Mouse (Mus musculus) liver, postnatal 0 days (tissue): ENCODE measurements around the gene Clstn1. TPM values are rescaled to one million over a fixed set of nuclear protein-coding genes. Genes with fewer than 3 reads are reported as not detected.

ENCODE experiments used
- ATAC-seq: fragments of 200-750 bp; cut with Nextera tagmentation; 2 replicates; pipeline ENCODE4 v1.8.0; 2017; ENCODE audit warnings: mild to moderate bottlenecking, moderate library complexity
- DNase-seq: peaks from one replicate; pipeline ENCODE4 v3.0.0-alpha.2; 2016
- H3K27ac ChIP-seq: fragments of 300-500 bp; sonication (generic); 2 replicates; pipeline ENCODE4 v1.5.1; 2014; ENCODE audit warnings: antibody characterized with exemption, moderate library complexity, mild to moderate bottlenecking, low read depth
- H3K27me3 ChIP-seq: fragments of 300-500 bp; sonication (generic); 2 replicates; pipeline ENCODE4 v1.6.1; 2014; ENCODE audit warnings: low read length, control low read depth, mixed read lengths; ENCODE audit not compliant: insufficient read depth
- H3K36me3 ChIP-seq: fragments of 300-500 bp; sonication (generic); replicated peaks from 2 replicates; pipeline ENCODE4 v1.6.1; 2014; ENCODE audit warnings: mild to moderate bottlenecking, control low read depth, low read length, moderate library complexity, mixed read lengths; ENCODE audit not compliant: insufficient read depth
- H3K4me1 ChIP-seq: fragments of 300-500 bp; sonication (generic); 2 replicates; pipeline ENCODE4 v1.6.1; 2014; ENCODE audit warnings: antibody characterized with exemption, mild to moderate bottlenecking, control low read depth; ENCODE audit not compliant: insufficient read depth
- H3K4me2 ChIP-seq: fragments of 300-500 bp; sonication (generic); 2 replicates; pipeline ENCODE4 v1.6.1; 2014; ENCODE audit warnings: low read depth, mild to moderate bottlenecking, low read length, moderate library complexity, mixed read lengths
- H3K4me3 ChIP-seq: fragments of 300-500 bp; sonication (generic); 2 replicates; pipeline ENCODE4 v1.5.1; 2014; ENCODE audit warnings: low read depth, low read length
- H3K9ac ChIP-seq: fragments of 300-500 bp; sonication (generic); replicated peaks from 2 replicates; pipeline ENCODE4 v1.6.1; 2014; ENCODE audit warnings: mild to moderate bottlenecking, moderate library complexity
- H3K9me3 ChIP-seq: fragments of 300-500 bp; sonication (generic); 2 replicates; pipeline ENCODE4 v1.6.1; 2016; ENCODE audit warnings: mild to moderate bottlenecking, control low read depth, low read length, mixed read lengths
- CTCF ChIP-seq: sonication (generic); IDR thresholded peaks from 2 replicates; pipeline ENCODE4 v1.5.1; 2016; ENCODE audit warnings: antibody characterized with exemption, low read depth
- EP300 ChIP-seq: IDR thresholded peaks from 2 replicates; pipeline ENCODE4 v1.6.1; 2016; ENCODE audit warnings: antibody characterized with exemption, low read depth, mild to moderate bottlenecking
- WGBS: fragments of 180-500 bp; shearing (Covaris S2); extraction: QIAGEN DNeasy Blood & Tissue Kit; methylation state at CpG from one replicate; pipeline ENCODE4 v1.1.7; 2014; ENCODE audit not compliant: insufficient replicate concordance; 5-methylcytosine and 5-hydroxymethylcytosine counted together
- polyA plus RNA-seq: library from polyadenylated mRNA; unstranded; fragments of >200 nt; fragmentation: Nextera tagmentation; extraction: Ambion mirVana; gene quantifications from 2 replicates; pipeline ENCODE4 v1.2.1, GENCODE M21; 2015

The Clstn1 gene
- polyA plus RNA-seq, 1 experiment from 2014 or later, result 2.1 TPM

DNA sequence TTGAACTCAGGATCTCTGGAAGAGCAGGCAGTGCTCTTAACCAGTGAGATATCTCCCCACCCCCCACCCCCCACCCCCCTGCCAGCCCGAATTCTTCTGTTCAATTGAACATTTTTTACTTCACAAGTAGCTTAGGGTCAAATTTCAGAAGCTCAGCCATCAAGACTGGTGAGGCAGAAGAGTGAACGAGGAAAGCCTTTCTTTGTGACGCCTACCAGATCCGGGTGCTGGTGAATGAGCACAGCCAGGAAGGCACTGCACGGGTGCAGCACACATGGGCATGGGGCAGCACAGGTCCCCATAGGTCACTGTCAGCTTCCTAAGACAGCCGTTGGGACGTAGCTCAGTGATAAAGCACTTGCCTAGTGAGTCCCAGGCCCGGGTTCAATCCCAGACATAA lies 33.7 kb downstream of the Clstn1 start:
- no peak overlapping the region for H3K27ac ChIP-seq
- TF ChIP-seq CTCF (no peak), EP300 (no peak)
- no peaks in the 10 kb centered on the region for H3K9me3 ChIP-seq
- no peaks in the 10 kb centered on the region for H3K27me3 ChIP-seq
- ATAC-seq (no peak), DNase-seq (no peak)
- no peaks in the 10 kb centered on the region for H3K4me1 ChIP-seq
- H3K4me2 ChIP-seq, result no peak overlapping the region
- H3K4me3 ChIP-seq, result no peak overlapping the region
- 75% methylated on average over 8 of the region's 8 CpGs for WGBS
- H3K9ac ChIP-seq, result no peak overlapping the region
- H3K36me3 ChIP-seq, result no peaks in the 10 kb centered on the region

DNA sequence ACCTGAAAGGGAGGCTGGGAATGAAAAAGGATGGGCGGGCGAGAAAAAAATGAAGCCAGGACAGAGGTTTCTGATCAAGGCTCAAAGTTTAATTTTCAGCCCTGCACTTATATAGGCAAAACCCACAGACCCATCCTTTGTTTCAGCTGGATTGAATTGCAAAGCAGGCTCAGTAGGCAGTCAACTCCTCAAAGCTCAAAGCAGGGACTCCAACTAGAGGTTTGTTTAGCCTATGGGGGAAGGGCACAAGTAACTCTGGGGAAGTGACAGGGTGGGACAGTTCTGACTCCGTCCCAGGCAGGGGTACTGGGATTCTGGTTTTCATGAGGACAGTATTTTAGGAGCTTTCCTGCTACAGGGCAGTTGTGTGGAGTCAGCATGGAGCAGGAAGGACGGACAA lies 35.0 kb downstream of the Clstn1 start:
- H3K27me3 ChIP-seq, result no peaks in the 10 kb centered on the region
- H3K4me1 ChIP-seq, result no peaks in the 10 kb centered on the region
- H3K9ac ChIP-seq, result no peak overlapping the region
- no peak overlapping the region for H3K4me3 ChIP-seq
- H3K27ac ChIP-seq, result no peak overlapping the region
- ATAC-seq (no peak), DNase-seq (no peak)
- no peak overlapping the region for H3K4me2 ChIP-seq
- no peaks in the 10 kb centered on the region for H3K36me3 ChIP-seq
- no peaks in the 10 kb centered on the region for H3K9me3 ChIP-seq
- TF ChIP-seq EP300, result no peak
- TF ChIP-seq CTCF, result no peak
- 66% methylated on average over 4 of the region's 4 CpGs for WGBS

DNA sequence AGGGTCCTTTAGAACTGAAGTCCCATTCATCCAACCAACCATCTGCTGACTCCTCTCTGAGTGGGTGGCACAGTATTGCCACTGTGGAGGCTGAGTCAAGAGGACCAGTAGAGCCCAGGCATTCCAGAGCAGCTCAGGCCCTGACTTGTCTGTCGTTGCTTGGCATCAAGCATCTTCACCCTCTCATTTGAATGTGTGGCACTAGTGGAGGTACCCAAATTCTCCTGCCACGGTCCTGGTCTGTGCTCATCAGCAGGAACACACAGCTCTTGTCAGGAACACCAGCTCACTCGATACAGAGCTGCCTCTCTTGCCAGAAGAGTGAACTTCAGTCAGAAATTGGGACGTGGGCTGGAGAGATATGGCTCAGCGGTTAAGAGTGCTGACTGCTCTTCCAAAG lies 37.4 kb downstream of the Clstn1 start:
- Histone ChIP-seq H3K4me1 (no peaks in the 10 kb centered on the region), H3K4me2 (no peak overlapping the region), H3K27me3 (no peaks in the 10 kb centered on the region), H3K9me3 (no peaks in the 10 kb centered on the region), H3K9ac (no peak overlapping the region), H3K36me3 (no peaks in the 10 kb centered on the region), H3K27ac (no peak overlapping the region), H3K4me3 (no peak overlapping the region)
- DNase-seq (no peak), ATAC-seq (no peak)
- WGBS, result 78% methylated on average over 5 of the region's 5 CpGs
- no peak for TF ChIP-seq EP300
- no peak for TF ChIP-seq CTCF

DNA sequence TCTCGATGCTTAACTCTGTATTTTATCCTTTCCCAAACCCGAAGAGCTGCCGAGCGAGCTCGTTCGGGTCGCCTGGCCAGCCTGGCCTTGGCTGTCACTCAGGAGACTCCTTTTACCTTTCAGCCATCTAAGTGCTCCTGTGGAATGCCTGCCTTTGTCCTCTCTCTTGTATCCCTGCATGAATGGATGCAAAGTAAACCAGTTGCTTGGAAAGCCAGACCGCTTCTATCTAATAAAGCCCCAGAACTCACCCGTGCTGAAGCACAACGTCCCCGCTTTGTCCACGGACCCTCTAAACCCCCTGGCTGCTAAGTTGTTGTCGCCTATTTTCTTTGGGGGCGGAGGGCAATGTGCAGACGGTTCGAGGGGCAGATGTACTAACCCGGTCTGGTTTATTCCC lies 40.5 kb downstream of the Clstn1 start:
- no peaks in the 10 kb centered on the region for H3K36me3 ChIP-seq
- no peak overlapping the region for H3K27ac ChIP-seq
- no peak for DNase-seq
- H3K4me1 ChIP-seq, result no peaks in the 10 kb centered on the region
- no peak overlapping the region for H3K4me3 ChIP-seq
- no peak overlapping the region for H3K9ac ChIP-seq
- H3K4me2 ChIP-seq, result no peak overlapping the region
- TF ChIP-seq EP300, result no peak
- no peak for TF ChIP-seq CTCF
- no peaks in the 10 kb centered on the region for H3K9me3 ChIP-seq
- no peak for ATAC-seq
- H3K27me3 ChIP-seq, result no peaks in the 10 kb centered on the region
- 86% methylated on average over 17 of the region's 17 CpGs for WGBS

DNA sequence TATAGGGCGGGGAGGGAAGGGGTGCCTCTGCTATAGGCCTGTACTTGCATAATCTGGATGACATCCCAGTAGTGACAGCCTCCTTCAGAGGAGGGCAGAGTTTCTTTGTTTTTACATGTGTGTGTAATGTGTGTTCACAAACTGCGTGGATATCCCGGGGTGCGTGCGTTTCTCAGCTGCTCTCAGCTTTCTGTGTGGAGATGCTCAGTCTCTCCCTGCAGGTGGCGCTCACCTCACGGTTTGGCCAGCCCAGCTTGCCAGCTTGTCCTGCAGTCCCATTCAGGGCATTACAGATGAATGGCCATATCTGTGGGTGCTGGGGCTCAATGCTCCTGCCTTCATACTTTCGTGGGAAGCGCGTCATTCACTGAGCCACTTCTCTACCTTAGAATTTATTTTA lies 42.1 kb downstream of the Clstn1 start:
- Histone ChIP-seq H3K4me2 (no peak overlapping the region), H3K4me3 (no peak overlapping the region), H3K27ac (no peak overlapping the region), H3K9ac (no peak overlapping the region), H3K9me3 (no peaks in the 10 kb centered on the region), H3K36me3 (no peaks in the 10 kb centered on the region), H3K4me1 (no peaks in the 10 kb centered on the region), H3K27me3 (no peaks in the 10 kb centered on the region)
- DNase-seq, result peak; percentile 75
- ATAC-seq, result no peak
- WGBS, result 65% methylated on average over 10 of the region's 10 CpGs
- TF ChIP-seq EP300, result no peak
- peak; percentile 86 for TF ChIP-seq CTCF

DNA sequence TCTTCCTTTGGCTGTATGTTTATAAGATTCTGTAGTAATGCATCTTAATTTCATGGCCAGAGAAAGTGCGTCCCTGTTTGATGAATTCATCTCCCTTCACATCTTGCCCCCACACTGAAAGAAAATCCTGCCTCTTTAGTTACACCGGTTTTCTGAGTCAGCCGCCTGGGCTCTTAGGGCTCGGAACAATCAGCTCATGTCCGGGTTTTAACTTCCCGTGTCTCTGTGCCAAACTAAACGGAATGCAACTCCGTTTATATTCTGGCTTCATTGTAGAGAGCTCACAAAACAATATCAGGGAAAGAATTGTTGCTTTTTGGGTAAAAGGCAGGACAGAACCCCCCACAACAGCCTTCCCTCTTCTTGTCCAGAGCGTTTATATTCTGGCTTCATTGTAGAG lies 42.5 kb downstream of the Clstn1 start:
- TF ChIP-seq CTCF (no peak), EP300 (no peak)
- H3K27ac ChIP-seq, result no peak overlapping the region
- H3K36me3 ChIP-seq, result no peaks in the 10 kb centered on the region
- no peaks in the 10 kb centered on the region for H3K4me1 ChIP-seq
- H3K4me2 ChIP-seq, result no peak overlapping the region
- WGBS, result 84% methylated on average over 9 of the region's 9 CpGs
- H3K9me3 ChIP-seq, result no peaks in the 10 kb centered on the region
- H3K9ac ChIP-seq, result no peak overlapping the region
- ATAC-seq (no peak), DNase-seq (no peak)
- no peak overlapping the region for H3K4me3 ChIP-seq
- no peaks in the 10 kb centered on the region for H3K27me3 ChIP-seq

DNA sequence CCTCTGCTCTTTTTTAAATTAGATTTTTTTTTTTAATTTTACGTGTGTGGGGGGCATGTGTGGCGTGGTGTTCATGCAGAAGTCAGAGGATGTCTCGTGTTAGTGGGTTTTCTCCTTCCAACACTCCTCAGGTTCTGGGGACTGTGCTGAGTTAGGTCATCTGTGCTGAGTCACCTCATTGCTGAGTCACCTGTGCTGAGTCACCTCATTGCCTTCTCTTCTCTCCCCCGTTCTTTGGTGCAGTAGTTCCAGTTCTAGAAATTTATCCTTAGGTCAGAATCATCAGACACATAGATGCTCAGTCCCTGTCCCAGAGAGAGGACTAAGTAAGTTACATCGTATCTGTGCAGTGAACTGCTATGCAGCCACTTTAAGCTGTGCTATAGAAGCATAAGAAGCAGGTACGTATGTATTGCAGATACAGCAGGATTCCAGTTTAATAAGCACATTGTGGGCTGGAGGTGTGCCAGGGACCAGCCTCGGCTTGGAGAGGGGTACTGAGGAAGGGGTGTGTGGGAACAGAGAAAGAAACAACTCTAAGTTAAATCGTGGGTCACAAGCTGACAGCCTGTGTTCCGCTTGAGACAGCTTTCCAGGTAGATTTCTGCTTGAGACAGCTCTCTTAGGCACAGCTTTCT lies 46.5 kb downstream of the Clstn1 start:
- Histone ChIP-seq H3K4me1 (no peaks in the 10 kb centered on the region; the same call in 1 of the 2 replicates), H3K4me3 (no peak overlapping the region), H3K27ac (peak overlapping the region; percentile 66), H3K9me3 (no peaks in the 10 kb centered on the region), H3K27me3 (no peaks in the 10 kb centered on the region), H3K4me2 (peak overlapping the region; percentile 35; the same call in 1 of the 2 replicates), H3K9ac (peak overlapping the region; percentile 26; the same call in 1 of the 2 replicates), H3K36me3 (0 out of 2 replicates have a peak, but pooled peaks cover 2% of the 10 kb centered on the region)
- ATAC-seq (peak; percentile 80), DNase-seq (peak; percentile 59)
- TF ChIP-seq EP300 (peak; percentile 75), CTCF (no peak)
- WGBS, result 66% methylated on average over 9 of the region's 9 CpGs
